Mouse (Mus musculus): ENCODE measurements around the gene Slc6a11.

The Slc6a11 gene

GRCm38 (mm10) chr6:114290184-114290583 lies 159.1 kb downstream of the Slc6a11 start:
- Histone ChIP-seq H3K27me3 (ENCODE audit: insufficient read depth, low read length) (peaks cover 37% of the 10 kb centered on the region), H3K9me3 (ENCODE audit: low read length) (no peaks in the 10 kb centered on the region), H3K36me3 (ENCODE audit: insufficient read depth, low read length) (no peaks in the 10 kb centered on the region), H3K4me1 (replicated peaks; ENCODE audit: low read depth, low read length) (peaks cover 19% of the 10 kb centered on the region), H3K4me3 (replicated peaks; ENCODE audit: low read length) (no peak overlapping the region)
- TF ChIP-seq NANOG (IDR thresholded peaks at IDR 0.05; ENCODE audit: borderline replicate concordance, low read length) (no peak), CTCF (conservative IDR thresholded peaks at IDR 0.05; ENCODE audit: low read length) (no peak), POU5F1 (IDR thresholded peaks at IDR 0.05; ENCODE audit: borderline replicate concordance, low read length) (no peak)

- no peak overlapping the region for H3K4me3 ChIP-seq (replicated peaks; ENCODE audit: low read length)
- peaks cover 12% of the 10 kb centered on the region for H3K4me1 ChIP-seq (replicated peaks; ENCODE audit: low read depth, low read length)
- peaks cover 32% of the 10 kb centered on the region; the same call in 1 of the 2 replicates for H3K27me3 ChIP-seq (ENCODE audit: insufficient read depth, low read length)
- no peaks in the 10 kb centered on the region for H3K36me3 ChIP-seq (ENCODE audit: insufficient read depth, low read length)
- H3K9me3 ChIP-seq (ENCODE audit: low read length) = no peaks in the 10 kb centered on the region
- TF ChIP-seq NANOG (IDR thresholded peaks at IDR 0.05; ENCODE audit: borderline replicate concordance, low read length) (no peak), POU5F1 (IDR thresholded peaks at IDR 0.05; ENCODE audit: borderline replicate concordance, low read length) (no peak), CTCF (conservative IDR thresholded peaks at IDR 0.05; ENCODE audit: low read length) (no peak)
These were observed 159.9 kb downstream of the Slc6a11 start for GRCm38 (mm10) chr6:114290929-114291328.

GRCm38 (mm10) chr6:114291396-114291795 lies 160.4 kb downstream of the Slc6a11 start:
- TF ChIP-seq NANOG (IDR thresholded peaks at IDR 0.05; ENCODE audit: borderline replicate concordance, low read length) (no peak), POU5F1 (IDR thresholded peaks at IDR 0.05; ENCODE audit: borderline replicate concordance, low read length) (no peak), CTCF (conservative IDR thresholded peaks at IDR 0.05; ENCODE audit: low read length) (no peak)
- Histone ChIP-seq H3K4me3 (replicated peaks; ENCODE audit: low read length) (no peak overlapping the region), H3K9me3 (ENCODE audit: low read length) (no peaks in the 10 kb centered on the region), H3K36me3 (ENCODE audit: insufficient read depth, low read length) (no peaks in the 10 kb centered on the region), H3K4me1 (replicated peaks; ENCODE audit: low read depth, low read length) (peaks cover 7% of the 10 kb centered on the region; the same call in 1 of the 2 replicates), H3K27me3 (ENCODE audit: insufficient read depth, low read length) (peaks cover 27% of the 10 kb centered on the region; the same call in 1 of the 2 replicates)

GRCm38 (mm10) chr6:114293511-114293910 lies 162.5 kb downstream of the Slc6a11 start:
- H3K36me3 ChIP-seq (ENCODE audit: insufficient read depth, low read length) = no peaks in the 10 kb centered on the region
- TF ChIP-seq CTCF (conservative IDR thresholded peaks at IDR 0.05; ENCODE audit: low read length) = no peak
- TF ChIP-seq NANOG (IDR thresholded peaks at IDR 0.05; ENCODE audit: borderline replicate concordance, low read length) = no peak
- TF ChIP-seq POU5F1 (IDR thresholded peaks at IDR 0.05; ENCODE audit: borderline replicate concordance, low read length) = no peak
- H3K27me3 ChIP-seq (ENCODE audit: insufficient read depth, low read length) = peaks cover 20% of the 10 kb centered on the region; the same call in 1 of the 2 replicates
- no peaks in the 10 kb centered on the region for H3K9me3 ChIP-seq (ENCODE audit: low read length)
- H3K4me3 ChIP-seq (replicated peaks; ENCODE audit: low read length) = no peak overlapping the region
- no peaks in the 10 kb centered on the region for H3K4me1 ChIP-seq (replicated peaks; ENCODE audit: low read depth, low read length)

GRCm38 (mm10) chr6:114295086-114295485 lies 164.0 kb downstream of the Slc6a11 start:
- no peak overlapping the region for H3K4me3 ChIP-seq (replicated peaks; ENCODE audit: low read length)
- no peak for TF ChIP-seq POU5F1 (IDR thresholded peaks at IDR 0.05; ENCODE audit: borderline replicate concordance, low read length)
- H3K4me1 ChIP-seq (replicated peaks; ENCODE audit: low read depth, low read length) = no peaks in the 10 kb centered on the region

GRCm38 (mm10) chr6:114297260-114298002 lies 166.4 kb downstream of the Slc6a11 start:
- H3K4me3 ChIP-seq (replicated peaks; ENCODE audit: low read length) = no peak overlapping the region
- no peaks in the 10 kb centered on the region for H3K4me1 ChIP-seq (replicated peaks; ENCODE audit: low read depth, low read length)
- H3K27me3 ChIP-seq (ENCODE audit: insufficient read depth, low read length) = 0 out of 2 replicates have a peak, but pooled peaks cover 3% of the 10 kb centered on the region
- peaks cover under 1% of the 10 kb centered on the region; the same call in 1 of the 2 replicates for H3K36me3 ChIP-seq (ENCODE audit: insufficient read depth, low read length)
- peaks cover 8% of the 10 kb centered on the region for H3K9me3 ChIP-seq (ENCODE audit: low read length)
- TF ChIP-seq CTCF (conservative IDR thresholded peaks at IDR 0.05; ENCODE audit: low read length) = no peak
- no peak for TF ChIP-seq POU5F1 (IDR thresholded peaks at IDR 0.05; ENCODE audit: borderline replicate concordance, low read length)
- no peak for TF ChIP-seq NANOG (IDR thresholded peaks at IDR 0.05; ENCODE audit: borderline replicate concordance, low read length)

More at GRCm38 (mm10) chr6:114295086-114295485, 164.0 kb downstream of the Slc6a11 start:
- no peaks in the 10 kb centered on the region for H3K36me3 ChIP-seq (ENCODE audit: insufficient read depth, low read length)
- no peaks in the 10 kb centered on the region for H3K9me3 ChIP-seq (ENCODE audit: low read length)
- H3K27me3 ChIP-seq (ENCODE audit: insufficient read depth, low read length) = peaks cover 15% of the 10 kb centered on the region; the same call in 1 of the 2 replicates
